Mouse (Mus musculus): Measurements from ENCODE around the gene Ddi2.

The Ddi2 gene

GRCm38 (mm10) chr4:141630021-141630420 lies 93.2 kb downstream of the Ddi2 start:
- DNase-seq (ENCODE audit: inconsistent age in 2 of 2, low spot score in 1 of 2), result no peak

GRCm38 (mm10) chr4:141628661-141629060 lies 94.6 kb downstream of the Ddi2 start:
- DNase-seq (ENCODE audit: inconsistent age in 2 of 2, low spot score in 1 of 2), result no peak
